In the genomic region with DNA sequence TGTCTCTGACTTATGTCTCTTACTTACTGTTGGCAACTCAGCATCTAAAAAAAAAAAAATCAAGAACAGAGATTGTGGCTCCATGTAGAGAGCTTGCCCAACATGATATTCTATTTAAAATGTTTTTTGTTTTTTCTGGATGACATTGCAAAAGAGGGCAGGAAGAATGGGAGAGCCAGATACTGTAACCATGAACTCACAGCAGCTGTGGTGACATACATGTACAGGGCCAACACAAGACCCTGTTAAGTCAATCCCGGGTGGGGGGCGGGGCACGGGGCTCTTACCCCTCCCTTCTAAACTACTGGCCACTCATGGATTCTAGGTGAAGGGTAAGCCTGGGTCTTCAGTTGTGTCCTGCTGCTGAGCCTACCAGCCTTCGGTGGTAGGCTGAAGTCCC, we compare ENCODE assay signal across 13 mouse cellular contexts. TPM values are rescaled to one million over a fixed set of nuclear protein-coding genes. Genes with fewer than 3 reads are reported as not detected.
A peak's percentile ranks its signal among the peaks of the same experiment; 100 is the strongest.
DNase-seq lines count a peak whose midpoint lies in the region; ATAC-seq and TF ChIP-seq lines count a peak whose summit lies in the region.
"Had no signal": no experiment of that assay in that cellular context is flagged by ENCODE, and none has a peak within 500 bp of the region (broad histone marks: within the 10 kb centered on the region; RNA-seq: fewer than 3 reads in every experiment).

No protein-coding gene starts in this region.

- no peaks in the 10 kb centered on the region for H3K9me3 ChIP-seq in kidney, postnatal 0 days (replicated peaks; ENCODE audit: low read length)
- 0 out of 2 replicates have a peak, but pooled peaks cover 5% of the 10 kb centered on the region for H3K9me3 ChIP-seq in liver, embryonic 12.5 days (replicated peaks)
- H3K9me3 ChIP-seq: midbrain, embryonic 12.5 days had no signal

- H3K4me3 ChIP-seq in gastrocnemius, adult 2 months: no peak overlapping the region
- no peak overlapping the region for H3K4me3 ChIP-seq in kidney, postnatal 0 days (replicated peaks; ENCODE audit: low read depth, low read length)
- no peak overlapping the region for H3K4me3 ChIP-seq in liver, embryonic 12.5 days
- H3K4me3 ChIP-seq in small intestine, adult 2 months (ENCODE audit: low read depth, low read length): no peak overlapping the region
- H3K4me3 ChIP-seq: forebrain, embryonic 10.5 days; limb, embryonic 12.5 days; midbrain, embryonic 12.5 days had no signal

- H3K27me3 ChIP-seq in kidney, postnatal 0 days (ENCODE audit: insufficient read depth, low read length): no peaks in the 10 kb centered on the region
- 0 out of 2 replicates have a peak, but pooled peaks cover 2% of the 10 kb centered on the region for H3K27me3 ChIP-seq in liver, embryonic 12.5 days (replicated peaks)
- H3K27me3 ChIP-seq in small intestine, adult 2 months (ENCODE audit: control insufficient read depth, insufficient read depth, low read length): no peaks in the 10 kb centered on the region
- H3K27me3 ChIP-seq: limb, embryonic 12.5 days; midbrain, embryonic 12.5 days had no signal

- TF ChIP-seq CTCF in gastrocnemius, adult 2 months (IDR thresholded peaks at IDR 0.05): no peak
- TF ChIP-seq CTCF in kidney, postnatal 0 days (IDR thresholded peaks at IDR 0.05; ENCODE audit: low read depth): no peak
- no peak for TF ChIP-seq CTCF in small intestine, adult 2 months (IDR thresholded peaks at IDR 0.05; ENCODE audit: extremely low read depth, insufficient read length, insufficient replicate concordance, low read depth, low read length)

- H3K4me2 ChIP-seq in kidney, postnatal 0 days (ENCODE audit: low read length): no peak overlapping the region
- H3K4me2 ChIP-seq in liver, embryonic 12.5 days: peak overlapping the region; percentile 60
- H3K4me2 ChIP-seq: limb, embryonic 12.5 days; midbrain, embryonic 12.5 days had no signal

- no peaks in the 10 kb centered on the region for H3K36me3 ChIP-seq in kidney, postnatal 0 days (ENCODE audit: insufficient read depth, low read length)
- no peaks in the 10 kb centered on the region for H3K36me3 ChIP-seq in liver, embryonic 12.5 days
- no peaks in the 10 kb centered on the region for H3K36me3 ChIP-seq in small intestine, adult 2 months (ENCODE audit: control insufficient read depth, insufficient read depth, low read length)
- H3K36me3 ChIP-seq: forebrain, embryonic 10.5 days; limb, embryonic 12.5 days; midbrain, embryonic 12.5 days had no signal

- ATAC-seq in kidney, postnatal 0 days (replicated peaks; ENCODE audit: low FRiP score, low read depth): no peak
- ATAC-seq in liver, embryonic 12.5 days: 0 out of 2 replicates have a peak, but pooled peaks have one; percentile 17

- intact Hi-C loops in gastrocnemius, adult 2 months (cut with DNase I): no loop called here

- peak overlapping the region; percentile 46; the same call in 1 of the 2 replicates for H3K27ac ChIP-seq in gastrocnemius, adult 2 months
- H3K27ac ChIP-seq in kidney, postnatal 0 days: peak overlapping the region; percentile 64; the same call in 1 of the 2 replicates
- peak overlapping the region; percentile 91 for H3K27ac ChIP-seq in liver, embryonic 12.5 days
- peak overlapping the region; percentile 95 for H3K27ac ChIP-seq in small intestine, adult 2 months (ENCODE audit: insufficient read depth, low read depth, low read length)
- H3K27ac ChIP-seq: limb, embryonic 12.5 days; midbrain, embryonic 12.5 days had no signal

- H3K4me1 ChIP-seq in kidney, postnatal 0 days (replicated peaks; ENCODE audit: insufficient read depth, low read length): 0 out of 2 replicates have a peak, but pooled peaks cover 3% of the 10 kb centered on the region
- peaks cover 34% of the 10 kb centered on the region for H3K4me1 ChIP-seq in liver, embryonic 12.5 days
- H3K4me1 ChIP-seq in small intestine, adult 2 months (ENCODE audit: control insufficient read depth, insufficient read depth, insufficient read length, low read length): peaks cover 35% of the 10 kb centered on the region; the same call in 1 of the 2 replicates
- H3K4me1 ChIP-seq: limb, embryonic 12.5 days; midbrain, embryonic 12.5 days had no signal

- 95% methylated on average over 4 of the region's 4 CpGs for WGBS in kidney, postnatal 0 days
- 68% methylated on average over 4 of the region's 4 CpGs for WGBS in liver, embryonic 12.5 days (ENCODE audit: insufficient replicate concordance)
- 41% methylated on average over 4 of the region's 4 CpGs for WGBS in small intestine, adult 2 months

- TF ChIP-seq POLR2A in small intestine, adult 2 months (IDR thresholded peaks at IDR 0.05; ENCODE audit: low read depth, low read length): no peak

- H3K9ac ChIP-seq in kidney, postnatal 0 days (ENCODE audit: low read depth, low read length): no peak overlapping the region
- H3K9ac ChIP-seq in liver, embryonic 12.5 days: no peak overlapping the region; the same call in 1 of the 2 replicates
- H3K9ac ChIP-seq: limb, embryonic 12.5 days; midbrain, embryonic 12.5 days had no signal

- DNase-seq in gastrocnemius, adult 2 months: no peak
- no peak for DNase-seq in gastrocnemius, postnatal 25 days
- DNase-seq in kidney, postnatal 0 days (ENCODE audit: low spot score): no peak
- no peak for DNase-seq in kidney, adult 8-10 months
- no peak for DNase-seq in right cerebral cortex, postnatal 36 days (ENCODE audit: low spot score in 2 of 2)
- DNase-seq in cerebellum, adult 9-10 months: no peak
- DNase-seq: adrenal gland, postnatal 14 days; right cerebral cortex, adult 18-20 months had no signal

RNA-seq across cellular contexts. Expression of a gene that starts 42.2 kb away (rescaled TPM):
- total RNA-seq in gastrocnemius, adult 2 months (2021): 10 to 100 TPM; 29.7 to 40.0 TPM
- 10 to 100 TPM; 25.5 to 28.1 TPM for total RNA-seq in gastrocnemius, postnatal 25 days (2021)
- 33.2 and 36.6 TPM in 2 replicates for polyA plus RNA-seq in kidney, postnatal 0 days (2015; fragmentation: Nextera tagmentation; extraction: Ambion mirVana)
- 56.8 and 62.0 TPM in 2 replicates for polyA plus RNA-seq in liver, embryonic 12.5 days (2016; fragmentation: Nextera tagmentation; extraction: Ambion mirVana)
- 20.4 and 35.4 TPM in 2 replicates for polyA plus RNA-seq in small intestine, adult 2 months (2012; rRNA removed)
